Mouse (Mus musculus): Measurements from ENCODE around the gene Pxmp4. TPM values are rescaled to one million over a fixed set of nuclear protein-coding genes. Genes with fewer than 3 reads are reported as not detected.

Gene Pxmp4
- polyA plus RNA-seq, 1 experiment from 2014 or later, result 16.0 TPM

- Histone ChIP-seq H3K27me3 (no peaks in the 10 kb centered on the region), H3K4me1 (replicated peaks) (no peaks in the 10 kb centered on the region), H3K9me3 (peaks cover 7% of the 10 kb centered on the region; the same call in 1 of the 2 replicates), H3K36me3 (peaks cover 66% of the 10 kb centered on the region), H3K4me3 (replicated peaks) (no peak overlapping the region), H3K27ac (no peak overlapping the region), H3K9ac (replicated peaks) (no peak overlapping the region), H3K4me2 (no peak overlapping the region)
- ATAC-seq (ENCODE audit: insufficient number of reproducible peaks, insufficient read depth, low FRiP score, low TSS enrichment, low read depth), result no peak
- 92% methylated on average over 9 of the region's 9 CpGs for WGBS
Observed at GRCm38 (mm10) chr2:154633876-154634644, 30.6 kb upstream of the Pxmp4 start.

GRCm38 (mm10) chr2:154633039-154633742, 29.7 kb upstream of the Pxmp4 start:
- H3K27ac ChIP-seq, result no peak overlapping the region
- 88% methylated on average over 5 of the region's 5 CpGs for WGBS
- ATAC-seq (ENCODE audit: insufficient number of reproducible peaks, insufficient read depth, low FRiP score, low TSS enrichment, low read depth), result no peak
- no peaks in the 10 kb centered on the region for H3K4me1 ChIP-seq (replicated peaks)
- H3K9ac ChIP-seq (replicated peaks), result no peak overlapping the region
- no peak overlapping the region for H3K4me3 ChIP-seq (replicated peaks)
- H3K36me3 ChIP-seq, result peaks cover 66% of the 10 kb centered on the region
- peaks cover 3% of the 10 kb centered on the region; the same call in 1 of the 2 replicates for H3K9me3 ChIP-seq
- no peak overlapping the region for H3K4me2 ChIP-seq
- H3K27me3 ChIP-seq, result no peaks in the 10 kb centered on the region

GRCm38 (mm10) chr2:154632203-154632780, 28.8 kb upstream of the Pxmp4 start:
- Histone ChIP-seq H3K27me3 (no peaks in the 10 kb centered on the region), H3K4me2 (no peak overlapping the region), H3K9ac (replicated peaks) (no peak overlapping the region), H3K36me3 (peaks cover 63% of the 10 kb centered on the region), H3K9me3 (no peaks in the 10 kb centered on the region), H3K4me3 (replicated peaks) (no peak overlapping the region), H3K27ac (no peak overlapping the region), H3K4me1 (replicated peaks) (no peaks in the 10 kb centered on the region)
- no peak for ATAC-seq (ENCODE audit: insufficient number of reproducible peaks, insufficient read depth, low FRiP score, low TSS enrichment, low read depth)
- WGBS, result 89% methylated on average over 16 of the region's 16 CpGs

GRCm38 (mm10) chr2:154630531-154630930, 27.0 kb upstream of the Pxmp4 start:
- Histone ChIP-seq H3K4me2 (no peak overlapping the region), H3K4me3 (replicated peaks) (no peak overlapping the region), H3K9ac (replicated peaks) (no peak overlapping the region), H3K27me3 (no peaks in the 10 kb centered on the region), H3K36me3 (peaks cover 60% of the 10 kb centered on the region), H3K9me3 (no peaks in the 10 kb centered on the region), H3K4me1 (replicated peaks) (no peaks in the 10 kb centered on the region), H3K27ac (no peak overlapping the region)
- 78% methylated on average over 5 of the region's 5 CpGs for WGBS
- ATAC-seq (ENCODE audit: insufficient number of reproducible peaks, insufficient read depth, low FRiP score, low TSS enrichment, low read depth), result no peak

- Histone ChIP-seq H3K4me1 (replicated peaks) (no peaks in the 10 kb centered on the region), H3K9ac (replicated peaks) (no peak overlapping the region), H3K27ac (no peak overlapping the region), H3K36me3 (peaks cover 41% of the 10 kb centered on the region), H3K4me2 (no peak overlapping the region), H3K27me3 (no peaks in the 10 kb centered on the region), H3K4me3 (replicated peaks) (no peak overlapping the region), H3K9me3 (peaks cover 6% of the 10 kb centered on the region; the same call in 1 of the 2 replicates)
- no peak for ATAC-seq (ENCODE audit: insufficient number of reproducible peaks, insufficient read depth, low FRiP score, low TSS enrichment, low read depth)
Observed at GRCm38 (mm10) chr2:154624137-154624536, 20.6 kb upstream of the Pxmp4 start.

- Histone ChIP-seq H3K27ac (no peak overlapping the region), H3K4me1 (replicated peaks) (no peaks in the 10 kb centered on the region), H3K9ac (replicated peaks) (no peak overlapping the region), H3K4me3 (replicated peaks) (no peak overlapping the region), H3K27me3 (no peaks in the 10 kb centered on the region), H3K36me3 (peaks cover 27% of the 10 kb centered on the region), H3K9me3 (peaks cover 6% of the 10 kb centered on the region; the same call in 1 of the 2 replicates), H3K4me2 (no peak overlapping the region)
- WGBS, result 77% methylated on average over 5 of the region's 5 CpGs
- no peak for ATAC-seq (ENCODE audit: insufficient number of reproducible peaks, insufficient read depth, low FRiP score, low TSS enrichment, low read depth)
Observed at GRCm38 (mm10) chr2:154621684-154622083, 18.2 kb upstream of the Pxmp4 start.

- no peaks in the 10 kb centered on the region for H3K36me3 ChIP-seq
- H3K4me2 ChIP-seq, result no peak overlapping the region
- H3K9me3 ChIP-seq, result no peaks in the 10 kb centered on the region
- H3K27me3 ChIP-seq, result no peaks in the 10 kb centered on the region
- H3K9ac ChIP-seq (replicated peaks), result no peak overlapping the region
- ATAC-seq (ENCODE audit: insufficient number of reproducible peaks, insufficient read depth, low FRiP score, low TSS enrichment, low read depth), result no peak
- no peak overlapping the region for H3K4me3 ChIP-seq (replicated peaks)
- no peak overlapping the region for H3K27ac ChIP-seq
- H3K4me1 ChIP-seq (replicated peaks), result peaks cover 8% of the 10 kb centered on the region
- 87% methylated on average over 3 of the region's 3 CpGs for WGBS
Observed at GRCm38 (mm10) chr2:154617061-154617460, 13.6 kb upstream of the Pxmp4 start.

GRCm38 (mm10) chr2:154615674-154616073, 12.2 kb upstream of the Pxmp4 start:
- Histone ChIP-seq H3K27me3 (no peaks in the 10 kb centered on the region), H3K36me3 (no peaks in the 10 kb centered on the region), H3K9ac (replicated peaks) (no peak overlapping the region), H3K4me3 (replicated peaks) (no peak overlapping the region), H3K27ac (no peak overlapping the region), H3K4me1 (replicated peaks) (peaks cover 8% of the 10 kb centered on the region), H3K4me2 (no peak overlapping the region), H3K9me3 (no peaks in the 10 kb centered on the region)
- 93% methylated on average over 5 of the region's 5 CpGs for WGBS
- no peak for ATAC-seq (ENCODE audit: insufficient number of reproducible peaks, insufficient read depth, low FRiP score, low TSS enrichment, low read depth)

GRCm38 (mm10) chr2:154614841-154615576, 11.5 kb upstream of the Pxmp4 start:
- 71% methylated on average over 19 of the region's 19 CpGs for WGBS
- peaks cover 8% of the 10 kb centered on the region for H3K4me1 ChIP-seq (replicated peaks)
- H3K4me3 ChIP-seq (replicated peaks), result no peak overlapping the region
- no peak overlapping the region for H3K9ac ChIP-seq (replicated peaks)
- no peak overlapping the region for H3K27ac ChIP-seq
- H3K9me3 ChIP-seq, result no peaks in the 10 kb centered on the region
- no peaks in the 10 kb centered on the region; the same call in 1 of the 2 replicates for H3K27me3 ChIP-seq
- no peaks in the 10 kb centered on the region for H3K36me3 ChIP-seq
- no peak for ATAC-seq (ENCODE audit: insufficient number of reproducible peaks, insufficient read depth, low FRiP score, low TSS enrichment, low read depth)
- 0 out of 2 replicates have a peak overlapping the region, but pooled peaks have one; percentile 2 for H3K4me2 ChIP-seq

GRCm38 (mm10) chr2:154613118-154614115, 9.9 kb upstream of the Pxmp4 start, which contains the start of the genes Zfp341 and 4930519P11Rik:
Zfp341 (plus strand) TSS chr2:154613297.
4930519P11Rik (minus strand) TSS chr2:154613437.
- H3K27me3 ChIP-seq, result peaks cover 6% of the 10 kb centered on the region; the same call in 1 of the 2 replicates
- peak within 1 kb of the TSS; percentile 67 for H3K4me2 ChIP-seq
- under 1% methylated on average over 96 of the region's 98 CpGs for whole genome bisulfite sequencing
- no peaks in the 10 kb centered on the region for H3K36me3 ChIP-seq
- no peaks in the 10 kb centered on the region for H3K9me3 ChIP-seq
- peaks cover 8% of the 10 kb centered on the region for H3K4me1 ChIP-seq (replicated peaks)
- peak within 1 kb of the TSS; percentile 55 for H3K4me3 ChIP-seq (replicated peaks)
- peak within 1 kb of the TSS; percentile 96 for H3K27ac ChIP-seq
- H3K9ac ChIP-seq (replicated peaks), result peak within 1 kb of the TSS; percentile 75
- ATAC-seq (ENCODE audit: insufficient number of reproducible peaks, insufficient read depth, low FRiP score, low TSS enrichment, low read depth), result peak; percentile 92
